Mouse (Mus musculus): ENCODE measurements around the gene Ttc29. TPM values are rescaled to one million over a fixed set of nuclear protein-coding genes. Genes with fewer than 3 reads are reported as not detected.

Gene Ttc29
- total RNA-seq, 2 experiments from 2014 or later: not detected

DNA sequence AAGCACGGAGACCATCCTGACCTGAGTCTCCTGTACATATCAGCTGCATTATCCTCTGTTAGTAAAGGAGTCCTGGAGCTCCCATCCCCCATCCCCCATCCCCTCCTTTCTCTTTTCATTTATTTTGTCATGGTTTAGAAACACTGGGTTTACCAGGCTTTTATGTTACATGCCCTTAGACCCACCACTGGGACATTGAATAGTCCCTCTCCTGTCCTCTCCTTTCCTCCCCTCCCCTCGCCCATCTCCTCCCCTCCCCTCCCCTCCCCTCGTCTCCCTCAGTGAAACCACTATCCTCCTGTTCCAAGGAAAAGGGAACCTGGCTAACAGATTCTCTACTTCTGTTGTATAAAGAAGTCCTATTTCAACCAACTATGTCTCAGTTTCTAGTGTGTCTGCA lies 38.0 kb downstream of the Ttc29 start:
- no peak for TF ChIP-seq CTCF (IDR thresholded peaks at IDR 0.05)
- Histone ChIP-seq H3K27ac (no peak overlapping the region), H3K4me3 (no peak overlapping the region)
- intact Hi-C loops (cut with DNase I): no loop called here
- no peak for DNase-seq

DNA sequence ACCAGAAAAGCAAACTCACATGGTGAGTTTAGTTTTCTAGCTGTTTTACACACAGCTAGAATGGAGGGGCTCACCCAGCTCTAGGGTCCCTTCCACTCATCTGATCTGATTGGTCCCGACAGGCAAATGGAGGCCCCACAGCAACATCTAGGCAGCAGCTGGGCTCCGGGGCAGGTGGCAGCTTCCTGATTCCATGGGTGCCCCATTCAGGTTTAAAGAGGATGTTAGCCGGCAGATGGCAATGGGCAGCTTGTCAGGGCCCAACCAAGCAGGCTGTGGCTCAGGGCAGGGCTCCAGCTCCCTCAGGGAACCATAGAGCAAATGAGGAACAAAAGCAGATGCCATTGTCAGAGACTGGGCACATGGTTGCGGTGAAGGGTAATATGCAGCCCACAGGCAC lies 41.3 kb downstream of the Ttc29 start:
- no peak for TF ChIP-seq CTCF (IDR thresholded peaks at IDR 0.05)
- peak; percentile 18 for DNase-seq
- Histone ChIP-seq H3K4me3 (no peak overlapping the region), H3K27ac (no peak overlapping the region)
- intact Hi-C loops (cut with DNase I): no loop called here

DNA sequence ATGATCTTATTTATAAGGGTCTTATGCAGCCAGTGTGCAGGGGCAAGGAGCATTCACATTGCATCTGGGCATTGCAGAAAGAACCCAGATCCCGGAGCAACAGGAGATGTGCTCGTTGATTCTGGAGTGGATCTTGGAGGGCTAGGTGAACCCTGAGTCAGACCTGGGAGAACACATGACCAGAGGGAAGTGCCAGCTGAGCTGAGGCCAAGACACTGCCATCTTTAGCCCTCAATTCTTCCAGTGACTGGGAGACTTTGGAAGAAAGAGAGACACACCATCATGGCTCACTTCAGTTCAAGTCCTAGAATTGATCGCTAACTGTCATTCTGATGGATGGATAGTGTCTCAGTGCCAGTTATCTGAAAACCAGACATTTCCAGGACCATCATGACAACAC lies 41.9 kb downstream of the Ttc29 start:
- no peak for DNase-seq
- no peak for TF ChIP-seq CTCF (IDR thresholded peaks at IDR 0.05)
- intact Hi-C loops (cut with DNase I): no loop called here
- Histone ChIP-seq H3K27ac (no peak overlapping the region), H3K4me3 (no peak overlapping the region)

DNA sequence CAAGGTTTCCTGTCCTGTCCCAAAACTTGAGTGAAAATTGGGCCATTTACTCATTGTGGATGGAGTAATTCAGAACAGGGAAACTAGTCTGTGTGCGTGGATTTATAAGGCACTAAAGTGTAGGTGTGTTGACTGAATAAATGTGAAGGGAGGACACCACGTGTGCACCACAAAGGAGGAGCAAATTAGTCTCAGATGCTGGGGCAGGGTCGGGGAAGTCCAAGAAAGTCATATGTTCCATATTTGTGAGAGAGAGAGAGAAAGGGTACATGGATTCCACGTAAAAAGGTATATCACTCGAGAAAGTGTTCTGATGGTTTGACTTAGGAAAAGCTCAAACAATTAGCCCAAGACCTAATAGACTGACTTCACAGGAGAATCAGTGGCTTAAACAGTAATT lies 52.4 kb downstream of the Ttc29 start:
- DNase-seq: no peak
- no peak for TF ChIP-seq CTCF (IDR thresholded peaks at IDR 0.05)
- no peak overlapping the region for H3K4me3 ChIP-seq
- intact Hi-C loops (cut with DNase I): no loop called here
- H3K27ac ChIP-seq: no peak overlapping the region

DNA sequence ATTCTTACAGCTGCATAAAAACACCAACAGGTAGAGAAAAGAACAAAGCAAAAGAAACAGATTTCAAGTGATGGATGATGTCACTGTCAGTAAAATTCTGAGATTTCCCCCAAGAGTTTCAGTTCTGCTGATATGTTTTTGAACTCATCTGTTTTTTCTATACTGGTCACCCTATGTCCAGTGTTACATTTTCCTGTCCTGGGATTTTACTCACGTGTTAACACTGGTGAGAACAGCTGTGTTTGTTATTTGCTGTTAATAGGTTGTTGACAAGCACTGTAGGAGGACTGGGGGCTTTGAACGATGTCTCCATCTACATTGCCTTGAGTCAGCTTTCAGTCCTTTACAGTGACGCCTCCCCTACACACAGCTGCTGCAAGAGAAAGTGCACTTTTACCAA lies 53.1 kb downstream of the Ttc29 start:
- no peak for DNase-seq
- intact Hi-C loops (cut with DNase I): no loop called here
- no peak for TF ChIP-seq CTCF (IDR thresholded peaks at IDR 0.05)
- Histone ChIP-seq H3K27ac (no peak overlapping the region), H3K4me3 (no peak overlapping the region)

DNA sequence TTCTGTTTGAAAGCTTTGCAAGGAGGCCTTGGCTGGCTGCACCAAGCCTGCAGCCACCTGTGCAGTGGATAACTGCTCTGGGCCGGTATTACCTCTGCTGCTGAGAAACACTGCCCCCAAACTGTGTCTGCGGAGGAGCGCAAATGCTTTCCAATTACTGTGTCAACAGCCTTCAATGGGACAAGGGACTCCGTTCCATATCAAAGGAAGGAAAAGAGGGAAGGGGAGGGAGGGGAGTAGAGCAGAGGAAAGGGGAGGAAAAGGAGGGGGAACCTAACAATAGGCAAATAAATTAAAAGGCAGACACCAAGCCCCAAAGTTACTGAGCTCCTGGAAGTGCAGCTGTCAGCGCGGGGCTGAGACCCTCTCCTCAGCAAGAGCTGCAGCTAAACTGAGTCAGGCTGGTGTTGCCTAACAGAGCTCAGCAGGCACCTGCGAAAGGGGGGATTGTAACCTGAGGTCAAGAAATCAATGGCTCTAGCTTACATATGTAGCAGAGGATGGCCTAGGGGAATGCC lies 54.9 kb downstream of the Ttc29 start:
- TF ChIP-seq CTCF (IDR thresholded peaks at IDR 0.05): no peak
- Histone ChIP-seq H3K4me3 (no peak overlapping the region), H3K27ac (no peak overlapping the region)
- no peak for DNase-seq
- intact Hi-C loops (cut with DNase I): no loop called here

DNA sequence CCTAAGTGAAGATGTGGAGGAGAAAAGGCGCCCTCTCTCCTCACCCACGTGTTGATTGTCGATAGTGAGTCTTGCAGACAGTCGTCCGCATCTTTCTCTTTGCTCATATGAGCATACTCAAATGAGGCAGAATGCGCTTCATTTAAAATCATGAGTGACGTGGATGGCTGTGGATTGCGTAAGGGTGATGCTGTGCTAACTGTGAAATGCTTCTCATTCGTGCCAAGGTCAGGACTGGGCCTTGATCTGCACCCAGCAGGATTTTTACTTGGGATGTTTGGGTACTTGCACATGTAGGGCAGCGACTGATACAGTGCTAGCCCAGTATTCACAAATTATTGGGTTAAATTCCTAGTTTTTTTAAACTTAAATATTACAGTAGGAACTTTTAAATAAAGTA lies 56.2 kb downstream of the Ttc29 start:
- no peak for DNase-seq
- TF ChIP-seq CTCF (IDR thresholded peaks at IDR 0.05): no peak
- intact Hi-C loops (cut with DNase I): no loop called here
- Histone ChIP-seq H3K27ac (no peak overlapping the region), H3K4me3 (no peak overlapping the region)

DNA sequence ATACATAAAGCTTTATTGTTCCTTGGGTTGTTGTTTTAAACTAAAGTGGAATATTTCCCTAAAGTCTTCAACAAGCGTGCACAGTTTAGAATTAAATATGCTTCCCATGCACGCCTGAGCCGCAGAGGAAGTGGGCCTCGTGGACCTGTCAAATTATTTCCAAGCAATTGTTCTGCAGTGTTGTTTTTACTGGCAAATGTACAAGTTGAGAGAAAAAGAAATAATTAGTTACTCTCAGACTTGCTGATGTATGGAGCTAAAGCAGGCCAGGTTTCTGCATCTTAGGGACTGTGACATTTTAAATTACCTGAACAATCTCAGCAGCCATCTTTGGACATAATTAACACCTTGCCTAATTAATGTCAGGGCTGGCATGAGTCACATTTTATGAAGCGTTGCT lies 58.3 kb downstream of the Ttc29 start:
- H3K4me3 ChIP-seq: no peak overlapping the region
- H3K27ac ChIP-seq: no peak overlapping the region
- no peak for DNase-seq
- intact Hi-C loops (cut with DNase I): no loop called here
- TF ChIP-seq CTCF (IDR thresholded peaks at IDR 0.05): no peak

DNA sequence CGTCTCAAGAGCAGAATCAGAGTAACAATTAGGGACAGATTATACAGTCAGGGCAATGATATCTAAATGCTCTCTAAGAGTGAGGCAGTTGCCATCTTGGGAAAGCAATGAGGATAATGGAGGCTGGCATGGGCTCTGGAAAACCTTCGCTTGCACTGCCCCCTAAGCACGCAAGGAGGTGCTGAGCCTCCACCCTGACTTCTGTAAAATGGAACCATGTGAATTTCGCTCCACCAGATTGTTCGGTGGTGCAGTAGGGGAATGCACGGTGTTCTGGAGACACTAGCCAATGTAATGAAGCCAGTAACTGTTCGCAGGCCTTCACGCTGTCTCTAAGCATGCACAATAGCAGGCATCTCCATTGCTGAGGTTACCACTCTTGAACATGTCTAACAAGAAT lies 63.0 kb downstream of the Ttc29 start:
- no peak overlapping the region for H3K4me3 ChIP-seq
- TF ChIP-seq CTCF (IDR thresholded peaks at IDR 0.05): no peak
- intact Hi-C loops (cut with DNase I): no loop called here
- H3K27ac ChIP-seq: no peak overlapping the region
- DNase-seq: no peak

DNA sequence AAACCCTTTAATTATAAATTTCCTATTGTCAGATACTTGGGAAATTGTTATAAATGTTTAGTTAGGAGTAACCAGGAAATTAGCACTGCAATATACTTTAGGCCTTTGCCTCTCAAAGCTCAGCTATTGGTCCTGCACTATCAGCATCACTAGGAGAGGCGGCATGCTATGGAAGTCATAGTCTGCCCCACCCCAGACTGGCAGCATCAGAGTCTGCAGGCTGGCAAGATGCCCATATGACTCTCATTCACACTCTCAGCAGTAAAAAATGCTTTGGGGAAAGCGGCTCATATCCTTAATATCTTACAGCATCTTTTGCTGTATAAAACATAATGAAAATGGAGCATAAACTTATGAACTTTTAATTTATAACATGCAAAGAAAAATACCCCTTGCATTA lies 64.3 kb downstream of the Ttc29 start:
- no peak overlapping the region for H3K27ac ChIP-seq
- intact Hi-C loops (cut with DNase I): no loop called here
- no peak for DNase-seq
- TF ChIP-seq CTCF (IDR thresholded peaks at IDR 0.05): no peak
- H3K4me3 ChIP-seq: no peak overlapping the region

DNA sequence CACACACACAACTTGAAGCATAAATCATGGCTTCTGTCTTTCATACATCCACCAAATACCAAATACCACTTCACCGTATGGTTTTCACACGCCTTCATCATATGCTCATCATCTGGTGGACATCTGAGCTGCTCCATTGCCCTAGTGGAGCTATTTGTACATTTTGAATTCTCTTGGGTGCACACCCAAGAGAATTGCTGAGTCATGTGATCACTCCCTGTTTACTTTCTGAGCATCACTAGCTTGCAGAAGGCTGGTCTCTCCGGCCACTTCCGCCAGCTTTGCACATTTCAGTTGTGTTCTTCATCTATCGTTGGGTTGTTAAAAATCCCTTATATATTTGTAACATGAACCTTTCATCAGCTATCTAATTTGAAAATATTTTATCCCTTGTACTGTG lies 65.5 kb downstream of the Ttc29 start:
- Histone ChIP-seq H3K4me3 (no peak overlapping the region), H3K27ac (no peak overlapping the region)
- intact Hi-C loops (cut with DNase I): no loop called here
- no peak for TF ChIP-seq CTCF (IDR thresholded peaks at IDR 0.05)
- no peak for DNase-seq

DNA sequence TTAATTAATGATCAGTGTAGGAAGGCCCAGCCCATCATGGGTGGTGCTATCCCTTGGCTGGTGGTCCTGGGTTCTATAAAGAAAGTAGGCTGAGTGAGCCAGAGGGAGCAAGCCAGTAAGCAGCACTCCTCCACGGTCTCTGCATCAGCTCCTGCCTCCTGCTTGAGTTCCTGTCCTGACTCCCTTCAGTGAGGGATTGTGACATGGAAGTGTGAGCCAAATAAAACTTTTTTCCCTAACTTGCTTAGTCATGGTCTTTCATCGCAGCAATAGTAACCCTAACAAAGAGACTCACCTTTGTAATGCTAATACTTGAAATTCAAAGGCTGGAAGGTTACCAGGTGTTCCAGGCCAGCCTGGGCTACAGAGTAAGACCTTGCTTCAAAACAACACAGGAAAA lies 71.7 kb downstream of the Ttc29 start:
- TF ChIP-seq CTCF (IDR thresholded peaks at IDR 0.05): no peak
- intact Hi-C loops (cut with DNase I): no loop called here
- no peak for DNase-seq
- H3K27ac ChIP-seq: no peak overlapping the region
- H3K4me3 ChIP-seq: no peak overlapping the region

DNA sequence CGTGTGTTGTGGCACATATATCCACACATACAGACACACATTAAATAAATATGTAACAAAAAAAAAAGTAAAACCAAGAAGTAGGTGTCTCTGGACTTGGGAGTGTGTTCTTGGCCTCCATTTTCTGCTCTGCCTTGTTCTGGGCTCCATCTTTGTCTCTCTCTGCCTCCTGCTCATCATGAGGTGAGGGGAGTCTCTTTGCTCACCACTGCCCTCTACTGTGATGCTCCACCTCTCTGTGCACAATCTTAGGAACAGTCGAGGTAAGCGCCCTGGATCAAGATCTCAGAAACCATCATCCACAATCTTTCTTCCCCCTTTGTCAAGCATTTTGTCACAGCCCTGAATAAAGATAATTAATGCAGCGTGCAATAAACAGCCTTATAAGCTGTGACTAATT lies 72.3 kb downstream of the Ttc29 start:
- intact Hi-C loops (cut with DNase I): no loop called here
- no peak for TF ChIP-seq CTCF (IDR thresholded peaks at IDR 0.05)

DNA sequence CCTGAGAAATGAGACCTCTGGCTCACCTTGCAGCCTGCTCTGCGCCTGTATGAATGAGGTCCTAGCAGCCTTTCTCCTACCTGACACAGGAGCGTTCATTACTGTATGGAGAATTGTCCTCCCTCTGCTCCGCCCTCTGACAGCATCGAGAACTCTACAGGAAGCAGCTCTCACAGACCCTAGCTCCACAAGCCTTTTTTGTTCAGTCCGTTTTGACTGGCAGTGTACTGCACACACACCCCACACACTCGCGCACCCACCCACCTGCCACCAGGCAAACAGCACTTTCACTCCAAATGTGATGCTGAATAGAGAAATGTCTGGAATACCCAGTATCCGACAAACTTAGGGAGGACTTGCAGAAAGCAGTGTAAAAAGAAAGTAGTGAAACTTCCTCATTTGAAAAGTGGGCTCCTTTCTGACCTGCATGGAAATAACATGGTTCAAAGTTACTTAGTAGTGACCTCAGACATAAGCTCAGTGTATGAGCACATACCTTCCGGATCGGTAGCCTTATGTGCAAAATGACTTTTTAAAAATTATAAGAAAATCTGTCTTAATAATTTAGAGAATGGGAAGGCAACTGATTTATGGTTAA lies 76.4 kb downstream of the Ttc29 start:
- Histone ChIP-seq H3K27ac (no peak overlapping the region), H3K4me3 (no peak overlapping the region)
- intact Hi-C loops (cut with DNase I): no loop called here
- TF ChIP-seq CTCF (IDR thresholded peaks at IDR 0.05): no peak
- no peak for DNase-seq

More for the DNA sequence above, 72.3 kb downstream of the Ttc29 start:
- no peak overlapping the region for H3K4me3 ChIP-seq
- DNase-seq: no peak
- H3K27ac ChIP-seq: no peak overlapping the region
